Mouse (Mus musculus) olfactory bulb, adult 2 months (tissue): Measurements from ENCODE around the gene Otud4.

Experiments
- CTCF ChIP-seq: fragments of 200-500 bp; IDR thresholded peaks from 2 replicates; pipeline ENCODE4 v1.5.1; 2012; ENCODE audit warnings: low read depth, mild to moderate bottlenecking, low read length, moderate library complexity; ENCODE audit not compliant: insufficient read depth
- POLR2A ChIP-seq: fragments of 200-500 bp; IDR thresholded peaks from 2 replicates; pipeline ENCODE4 v1.6.1; 2012; ENCODE audit warnings: mild to moderate bottlenecking, low read depth, low read length, moderate library complexity; ENCODE audit not compliant: insufficient read depth

GRCm38 (mm10) chr8:79692531-79692930 is 53.1 kb downstream of the Otud4 start:
- TF ChIP-seq POLR2A (no peak), CTCF (no peak)
